Mouse (Mus musculus) liver, adult 2 months (tissue): ENCODE data around the gene Baiap2l2.

Experiments used
- CTCF ChIP-seq: fragments of 200-500 bp; IDR thresholded peaks from 2 replicates; pipeline ENCODE4 v1.5.1; 2011; ENCODE audit warnings: low read depth, low read length, control low read depth
- POLR2A ChIP-seq: fragments of 200-500 bp; IDR thresholded peaks from 2 replicates; pipeline ENCODE4 v1.6.1; 2011; ENCODE audit warnings: low read length, control low read depth; ENCODE audit not compliant: insufficient read depth; ENCODE audit errors: extremely low read depth

GRCm38 (mm10) chr15:79251168-79251567, 34.2 kb downstream of the Baiap2l2 start:
- TF ChIP-seq CTCF: no peak
- no peak for TF ChIP-seq POLR2A
